Mouse (Mus musculus) hematopoietic stem cell, adult 5-6 weeks (primary cell): ENCODE results near the gene Vps51. TPM values are rescaled to one million over a fixed set of nuclear protein-coding genes. Genes with fewer than 3 reads are reported as not detected.

Experiments used
- ATAC-seq, 2 experiments: fragments of 125-278 bp in 1 of 2; replicated peaks in 1 of 2; 2 replicates each; pipeline ENCODE4 v1.8.0; 2016 to 2017; ENCODE audit warnings: inconsistent platforms in 2 of 2, mild to moderate bottlenecking in 2 of 2, moderate number of reproducible peaks in 2 of 2, low read depth in 1 of 2, moderate TSS enrichment in 1 of 2; ENCODE audit not compliant: low FRiP score in 2 of 2, poor library complexity in 2 of 2, severe bottlenecking in 2 of 2, insufficient read depth in 1 of 2, low TSS enrichment in 1 of 2
- total RNA-seq: library from RNA; stranded (forward); fragments of 172-1452, 232-1000 nt; gene quantifications from 2 replicates; pipeline ENCODE4 v1.2.3, GENCODE M21; 2017

Vps51 gene
- total RNA-seq, result 46.8 and 52.8 TPM in 2 replicates

- peak; percentile 87 to 97 for ATAC-seq
Observed at GRCm38 (mm10) chr19:6076564-6077393, at the start of gene Vps51. Gene Vps51 (minus strand): TSS chr19:6077231.

GRCm38 (mm10) chr19:6126289-6126688 lies 49.3 kb upstream of the Vps51 start:
- no peak for ATAC-seq

GRCm38 (mm10) chr19:6124898-6125297 lies 47.9 kb upstream of the Vps51 start:
- no peak for ATAC-seq

- ATAC-seq, result no peak
Observed at GRCm38 (mm10) chr19:6123330-6123729, 46.3 kb upstream of the Vps51 start.

- no peak for ATAC-seq
Observed at GRCm38 (mm10) chr19:6121761-6122160, 44.7 kb upstream of the Vps51 start.

- 0 out of 4 replicates have a peak, but pooled peaks of 1 of the 2 experiments have one; percentile 3 for ATAC-seq
Observed at GRCm38 (mm10) chr19:6118677-6119185, 41.7 kb upstream of the Vps51 start.

GRCm38 (mm10) chr19:6117986-6118676 lies 41.1 kb upstream of the Vps51 start, which contains the start of gene Sac3d1:
Gene Sac3d1 (minus strand): TSS chr19:6118650.
- ATAC-seq, result peak; percentile 86 to 92

- ATAC-seq, result no peak
Observed at GRCm38 (mm10) chr19:6117346-6117985, 40.4 kb upstream of the Vps51 start.

- no peak for ATAC-seq
Observed at GRCm38 (mm10) chr19:6116113-6116850, 39.3 kb upstream of the Vps51 start.

- ATAC-seq, result no peak
Observed at GRCm38 (mm10) chr19:6113116-6113515, 36.1 kb upstream of the Vps51 start.

- no peak for ATAC-seq
Observed at GRCm38 (mm10) chr19:6105586-6105985, 28.6 kb upstream of the Vps51 start, which contains the start of gene Naaladl1. Gene Naaladl1 (plus strand): TSS chr19:6105782.

- no peak for ATAC-seq
Observed at GRCm38 (mm10) chr19:6104476-6104875, 27.4 kb upstream of the Vps51 start.

GRCm38 (mm10) chr19:6102169-6102853 lies 25.3 kb upstream of the Vps51 start:
- no peak for ATAC-seq

- ATAC-seq, result no peak
Observed at GRCm38 (mm10) chr19:6101186-6101585, 24.2 kb upstream of the Vps51 start.

GRCm38 (mm10) chr19:6097847-6098246 lies 20.8 kb upstream of the Vps51 start:
- ATAC-seq, result no peak

- no peak for ATAC-seq
Observed at GRCm38 (mm10) chr19:6094119-6094518, 17.1 kb upstream of the Vps51 start, which contains the start of gene AC131692.1. Gene AC131692.1 (plus strand): TSS chr19:6094419.
